Mouse (Mus musculus) lung, embryonic 16.5 days (tissue): ENCODE measurements around the gene Aifm1. TPM values are rescaled to one million over a fixed set of nuclear protein-coding genes. Genes with fewer than 3 reads are reported as not detected.

Source experiments
- ATAC-seq: fragments of 200-750 bp; cut with Nextera tagmentation; 2 replicates; pipeline ENCODE4 v1.8.0; 2017; ENCODE audit warnings: low read depth, mild to moderate bottlenecking, moderate library complexity
- H3K27ac ChIP-seq: fragments of 300-500 bp; sonication (generic); 2 replicates; pipeline ENCODE4 v1.5.1; 2014; ENCODE audit warnings: mild to moderate bottlenecking, control low read depth, low read length
- H3K27me3 ChIP-seq: fragments of 300-500 bp; sonication (generic); 2 replicates; pipeline ENCODE4 v1.6.1; 2014; ENCODE audit warnings: low read depth, low read length, mixed read lengths; ENCODE audit not compliant: control insufficient read depth, insufficient read depth
- H3K36me3 ChIP-seq: fragments of 300-500 bp; sonication (generic); 2 replicates; pipeline ENCODE4 v1.6.1; 2014; ENCODE audit warnings: low read length; ENCODE audit not compliant: control insufficient read depth, insufficient read depth
- H3K4me1 ChIP-seq: fragments of 300-500 bp; sonication (generic); replicated peaks from 2 replicates; pipeline ENCODE4 v1.6.1; 2014; ENCODE audit warnings: low read length, mixed read lengths; ENCODE audit not compliant: control insufficient read depth, insufficient read depth
- H3K4me2 ChIP-seq: fragments of 300-500 bp; sonication (generic); 2 replicates; pipeline ENCODE4 v1.6.1; 2014; ENCODE audit warnings: low read depth, low read length, control low read depth
- H3K4me3 ChIP-seq: fragments of 300-500 bp; sonication (generic); 2 replicates; pipeline ENCODE4 v1.5.1; 2014; ENCODE audit warnings: mild to moderate bottlenecking, low read length, control low read depth
- H3K9ac ChIP-seq: fragments of 300-500 bp; sonication (generic); 2 replicates; pipeline ENCODE4 v1.6.1; 2014; ENCODE audit warnings: low read length, control low read depth
- H3K9me3 ChIP-seq: fragments of 300-500 bp; sonication (generic); 2 replicates; pipeline ENCODE4 v1.6.1; 2016; ENCODE audit warnings: low read length; ENCODE audit not compliant: control insufficient read depth
- WGBS: fragments of 180-500 bp; shearing (Covaris S2); extraction: QIAGEN DNeasy Blood & Tissue Kit; methylation state at CpG from one replicate; pipeline ENCODE4 v1.1.7; 2014; 5-methylcytosine and 5-hydroxymethylcytosine counted together
- polyA plus RNA-seq: library from polyadenylated mRNA; unstranded; fragments of >200 nt; fragmentation: Nextera tagmentation; extraction: Ambion mirVana; gene quantifications from 2 replicates; pipeline ENCODE4 v1.2.1, GENCODE M21; 2015

Gene Aifm1
- polyA plus RNA-seq = 59.2 and 60.5 TPM in 2 replicates

GRCm38 (mm10) chrX:48513166-48513807, at the start of gene Aifm1:
Aifm1 (minus strand) TSS chrX:48513563.
- H3K4me1 ChIP-seq = no peaks in the 10 kb centered on the region
- H3K36me3 ChIP-seq = no peaks in the 10 kb centered on the region
- no peaks in the 10 kb centered on the region; the same call in 1 of the 2 replicates for H3K9me3 ChIP-seq
- ATAC-seq = peak; percentile 100
- WGBS = 17% methylated on average over 43 of the region's 45 CpGs
- peak within 1 kb of the TSS; percentile 62 for H3K4me2 ChIP-seq
- H3K27ac ChIP-seq = no peak within 1 kb of the TSS; the same call in 1 of the 2 replicates
- peak within 1 kb of the TSS; percentile 70 for H3K9ac ChIP-seq
- peak within 1 kb of the TSS; percentile 64 for H3K4me3 ChIP-seq
- no peaks in the 10 kb centered on the region for H3K27me3 ChIP-seq

- no peaks in the 10 kb centered on the region for H3K9me3 ChIP-seq
- ATAC-seq = peak; percentile 87
- H3K27me3 ChIP-seq = no peaks in the 10 kb centered on the region
- H3K27ac ChIP-seq = no peak overlapping the region
- WGBS = 30% methylated on average over 3 of the region's 3 CpGs
- H3K36me3 ChIP-seq = no peaks in the 10 kb centered on the region
- H3K4me3 ChIP-seq = no peak overlapping the region
- H3K4me2 ChIP-seq = no peak overlapping the region
- H3K9ac ChIP-seq = no peak overlapping the region
- H3K4me1 ChIP-seq = no peaks in the 10 kb centered on the region
These were observed 18.8 kb upstream of the Aifm1 start for GRCm38 (mm10) chrX:48532175-48532574.

GRCm38 (mm10) chrX:48526435-48526834, 13.1 kb upstream of the Aifm1 start:
- WGBS = 38% methylated on average over 3 of the region's 3 CpGs
- Histone ChIP-seq H3K4me2 (no peak overlapping the region), H3K9me3 (no peaks in the 10 kb centered on the region), H3K36me3 (no peaks in the 10 kb centered on the region), H3K27me3 (no peaks in the 10 kb centered on the region), H3K4me3 (no peak overlapping the region), H3K4me1 (no peaks in the 10 kb centered on the region), H3K9ac (no peak overlapping the region), H3K27ac (no peak overlapping the region)
- no peak for ATAC-seq

- Histone ChIP-seq H3K9me3 (no peaks in the 10 kb centered on the region), H3K36me3 (no peaks in the 10 kb centered on the region), H3K4me2 (no peak overlapping the region), H3K4me1 (no peaks in the 10 kb centered on the region), H3K27ac (no peak overlapping the region), H3K9ac (no peak overlapping the region), H3K27me3 (no peaks in the 10 kb centered on the region), H3K4me3 (no peak overlapping the region)
- 55% methylated on average over 8 of the region's 8 CpGs for WGBS
- ATAC-seq = no peak
These were observed 12.5 kb upstream of the Aifm1 start for GRCm38 (mm10) chrX:48525866-48526265.

GRCm38 (mm10) chrX:48525332-48525731, 12.0 kb upstream of the Aifm1 start:
- Histone ChIP-seq H3K9me3 (no peaks in the 10 kb centered on the region), H3K27ac (no peak overlapping the region), H3K27me3 (peaks cover 2% of the 10 kb centered on the region; the same call in 1 of the 2 replicates), H3K4me2 (no peak overlapping the region), H3K4me3 (no peak overlapping the region), H3K4me1 (no peaks in the 10 kb centered on the region), H3K9ac (no peak overlapping the region), H3K36me3 (no peaks in the 10 kb centered on the region)
- ATAC-seq = no peak
- WGBS = 72% methylated on average over 1 of the region's 1 CpGs

- Histone ChIP-seq H3K4me2 (no peak overlapping the region), H3K4me1 (no peaks in the 10 kb centered on the region), H3K36me3 (no peaks in the 10 kb centered on the region), H3K9ac (no peak overlapping the region), H3K9me3 (no peaks in the 10 kb centered on the region), H3K27ac (no peak overlapping the region), H3K4me3 (no peak overlapping the region), H3K27me3 (peaks cover 8% of the 10 kb centered on the region; the same call in 1 of the 2 replicates)
- no peak for ATAC-seq
- 59% methylated on average over 3 of the region's 3 CpGs for WGBS
These were observed 10.1 kb upstream of the Aifm1 start for GRCm38 (mm10) chrX:48523512-48523911.

- ATAC-seq = no peak
- Histone ChIP-seq H3K9ac (no peak overlapping the region), H3K9me3 (no peaks in the 10 kb centered on the region; the same call in 1 of the 2 replicates), H3K4me2 (no peak overlapping the region), H3K27me3 (peaks cover 8% of the 10 kb centered on the region; the same call in 1 of the 2 replicates), H3K4me3 (no peak overlapping the region), H3K4me1 (no peaks in the 10 kb centered on the region), H3K36me3 (no peaks in the 10 kb centered on the region), H3K27ac (no peak overlapping the region)
- 68% methylated on average over 3 of the region's 3 CpGs for WGBS
These were observed 8.3 kb upstream of the Aifm1 start for GRCm38 (mm10) chrX:48521651-48522050.

GRCm38 (mm10) chrX:48519549-48520085, 6.3 kb upstream of the Aifm1 start:
- peak overlapping the region; percentile 77 for H3K4me2 ChIP-seq
- no peaks in the 10 kb centered on the region; the same call in 1 of the 2 replicates for H3K9me3 ChIP-seq
- peak overlapping the region; percentile 52 for H3K9ac ChIP-seq
- H3K4me3 ChIP-seq = peak overlapping the region; percentile 49
- H3K4me1 ChIP-seq = no peaks in the 10 kb centered on the region
- H3K36me3 ChIP-seq = no peaks in the 10 kb centered on the region
- H3K27ac ChIP-seq = no peak overlapping the region
- ATAC-seq = peak; percentile 17; the same call in 1 of the 2 replicates
- 19% methylated on average over 20 of the region's 20 CpGs for WGBS
- H3K27me3 ChIP-seq = peaks cover 8% of the 10 kb centered on the region; the same call in 1 of the 2 replicates

- Histone ChIP-seq H3K4me1 (no peaks in the 10 kb centered on the region), H3K4me3 (peak within 1 kb of the TSS; percentile 49), H3K9ac (peak within 1 kb of the TSS; percentile 52), H3K4me2 (peak within 1 kb of the TSS; percentile 77), H3K27me3 (peaks cover 8% of the 10 kb centered on the region; the same call in 1 of the 2 replicates), H3K9me3 (no peaks in the 10 kb centered on the region; the same call in 1 of the 2 replicates), H3K36me3 (no peaks in the 10 kb centered on the region), H3K27ac (no peak within 1 kb of the TSS)
- WGBS = 24% methylated on average over 29 of the region's 33 CpGs
- ATAC-seq = peak; percentile 61
These were observed 5.6 kb upstream of the Aifm1 start, which contains the start of gene Rab33a for GRCm38 (mm10) chrX:48518808-48519548. Rab33a (plus strand) TSS chrX:48519285.
